Mouse (Mus musculus) ES-Bruce4 (cell line): Measurements from ENCODE around the gene Pygo1.

Experiments used
- CTCF ChIP-seq: IDR thresholded peaks from one replicate; pipeline ENCODE4 v1.8.1; 2011; ENCODE audit warnings: low read depth, low read length
- EP300 ChIP-seq: IDR thresholded peaks from 2 replicates; pipeline ENCODE4 v1.6.1; 2011; ENCODE audit warnings: low read depth, low read length; ENCODE audit not compliant: insufficient read depth
- POLR2A ChIP-seq: IDR thresholded peaks from one replicate; pipeline ENCODE4 v1.8.1; 2011; ENCODE audit warnings: low read length; ENCODE audit not compliant: insufficient read depth

- TF ChIP-seq POLR2A (no peak), CTCF (peak; percentile 9), EP300 (no peak)
Measured at GRCm38 (mm10) chr9:72875878-72876277, 49.6 kb upstream of the Pygo1 start.
